ENCODE assay signal across 14 mouse cellular contexts in genomic region chr9:105488363-105488762, GRCm38 (mm10).
"Had no signal": no experiment of that assay in that cellular context is flagged by ENCODE, and none has a peak within 500 bp of the region (broad histone marks: within the 10 kb centered on the region; RNA-seq: fewer than 3 reads in every experiment).

No protein-coding gene starts in this region.

- ATAC-seq: intestine, embryonic 16.5 days had no signal

- H3K36me3 ChIP-seq: liver, embryonic 15.5 days; neural tube, embryonic 15.5 days had no signal

- H3K27ac ChIP-seq: kidney, postnatal 0 days; limb, embryonic 10.5 days; liver, embryonic 15.5 days; midbrain, embryonic 12.5 days; neural tube, embryonic 15.5 days had no signal

- H3K9ac ChIP-seq: liver, embryonic 15.5 days; lung, embryonic 14.5 days; midbrain, embryonic 12.5 days; neural tube, embryonic 15.5 days had no signal

- H3K4me2 ChIP-seq: liver, embryonic 11.5 days; liver, embryonic 15.5 days; lung, embryonic 14.5 days; midbrain, embryonic 12.5 days; neural tube, embryonic 15.5 days had no signal

- H3K9me3 ChIP-seq: limb, embryonic 10.5 days; liver, embryonic 15.5 days; midbrain, embryonic 12.5 days; neural tube, embryonic 15.5 days had no signal

- DNase-seq: kidney, adult 8-10 months; kidney, postnatal 36 days; lung, embryonic 14.5 days; right cerebral cortex, adult 18-20 months; right cerebral cortex, postnatal 25 days; thymus, postnatal 36 days had no signal

- H3K4me3 ChIP-seq: limb, embryonic 10.5 days; liver, embryonic 15.5 days; midbrain, embryonic 12.5 days; myocyte; neural tube, embryonic 15.5 days had no signal

- H3K27me3 ChIP-seq: liver, embryonic 15.5 days; midbrain, embryonic 12.5 days; neural tube, embryonic 15.5 days had no signal
